Mouse (Mus musculus) forebrain, embryonic 15.5 days (tissue): ENCODE data around the gene Elf4. TPM values are rescaled to one million over a fixed set of nuclear protein-coding genes. Genes with fewer than 3 reads are reported as not detected.
A peak's percentile ranks its signal among the peaks of the same experiment; 100 is the strongest.
"Not testable (repeated sequence)": the region's sequence is repeated elsewhere in the genome, so short reads cannot be mapped to it uniquely, and the experiment has no call there.

Experiments
- ATAC-seq: fragments of 200-750 bp; cut with Nextera tagmentation; replicated peaks from 2 replicates; pipeline ENCODE4 v1.8.0; 2017; ENCODE audit warnings: mild to moderate bottlenecking, moderate TSS enrichment, moderate library complexity
- H3K27ac ChIP-seq: fragments of 300-500 bp; sonication (generic); replicated peaks from 2 replicates; pipeline ENCODE4 v1.5.1; 2015; ENCODE audit warnings: mild to moderate bottlenecking, inconsistent platforms
- H3K27me3 ChIP-seq: fragments of 300-500 bp; sonication (generic); 2 replicates; pipeline ENCODE4 v1.6.1; 2015; ENCODE audit warnings: inconsistent platforms
- H3K36me3 ChIP-seq: fragments of 300-500 bp; sonication (generic); 2 replicates; pipeline ENCODE4 v1.6.1; 2015; ENCODE audit warnings: mild to moderate bottlenecking, inconsistent platforms
- H3K4me1 ChIP-seq: fragments of 300-500 bp; sonication (generic); 2 replicates; pipeline ENCODE4 v1.6.1; 2015; ENCODE audit warnings: inconsistent platforms
- H3K4me2 ChIP-seq: fragments of 300-500 bp; sonication (generic); replicated peaks from 2 replicates; pipeline ENCODE4 v1.6.1; 2015; ENCODE audit warnings: mild to moderate bottlenecking, inconsistent platforms
- H3K4me3 ChIP-seq: fragments of 300-500 bp; sonication (generic); 2 replicates; pipeline ENCODE4 v1.5.1; 2015; ENCODE audit warnings: mild to moderate bottlenecking, inconsistent platforms
- H3K9ac ChIP-seq: fragments of 300-500 bp; sonication (generic); replicated peaks from 2 replicates; pipeline ENCODE4 v1.6.1; 2015; ENCODE audit warnings: mild to moderate bottlenecking, inconsistent platforms
- H3K9me3 ChIP-seq: fragments of 300-500 bp; sonication (generic); 2 replicates; pipeline ENCODE4 v1.6.1; 2016; ENCODE audit warnings: inconsistent platforms
- WGBS: fragments of 180-500 bp; shearing (Covaris S2); methylation state at CpG from one replicate; pipeline ENCODE4 v1.1.7; 2015; ENCODE audit warnings: mixed read lengths; 5-methylcytosine and 5-hydroxymethylcytosine counted together
- polyA plus RNA-seq: library from polyadenylated mRNA; unstranded; fragments of >200 nt; fragmentation: Nextera tagmentation; extraction: Ambion mirVana; gene quantifications from 2 replicates; pipeline ENCODE4 v1.2.1, GENCODE M21; 2015

Elf4 gene
- polyA plus RNA-seq, 1 experiment from 2014 or later = 0.38 TPM

GRCm38 (mm10) chrX:48455018-48455417 lies 7.9 kb downstream of the Elf4 start:
- Histone ChIP-seq H3K4me1 (peaks cover 3% of the 10 kb centered on the region; the same call in 1 of the 2 replicates), H3K4me2 (no peak overlapping the region), H3K27me3 (peaks cover 9% of the 10 kb centered on the region; the same call in 1 of the 2 replicates), H3K27ac (no peak overlapping the region), H3K9ac (no peak overlapping the region), H3K4me3 (no peak overlapping the region), H3K36me3 (no peaks in the 10 kb centered on the region), H3K9me3 (no peaks in the 10 kb centered on the region)
- WGBS = 50% methylated on average over 9 of the region's 9 CpGs
- no peak for ATAC-seq

- peak overlapping the region; percentile 45 for H3K4me2 ChIP-seq
- H3K4me1 ChIP-seq = peaks cover 3% of the 10 kb centered on the region; the same call in 1 of the 2 replicates
- H3K27me3 ChIP-seq = peaks cover 9% of the 10 kb centered on the region; the same call in 1 of the 2 replicates
- no peak overlapping the region for H3K27ac ChIP-seq
- H3K9me3 ChIP-seq = no peaks in the 10 kb centered on the region
- 0 out of 2 replicates have a peak overlapping the region, but pooled peaks have one; percentile 13 for H3K9ac ChIP-seq
- peak overlapping the region; percentile 43 for H3K4me3 ChIP-seq
- no peaks in the 10 kb centered on the region for H3K36me3 ChIP-seq
- WGBS = 25% methylated on average over 15 of the region's 21 CpGs
- ATAC-seq = peak; percentile 49
These were observed 8.4 kb downstream of the Elf4 start for GRCm38 (mm10) chrX:48454495-48454878.

GRCm38 (mm10) chrX:48453736-48454494 lies 9.0 kb downstream of the Elf4 start:
- Histone ChIP-seq H3K9ac (0 out of 2 replicates have a peak overlapping the region, but pooled peaks have one; percentile 13), H3K9me3 (no peaks in the 10 kb centered on the region), H3K27me3 (peaks cover 9% of the 10 kb centered on the region; the same call in 1 of the 2 replicates), H3K4me3 (peak overlapping the region; percentile 43), H3K36me3 (no peaks in the 10 kb centered on the region), H3K27ac (no peak overlapping the region), H3K4me2 (peak overlapping the region; percentile 45), H3K4me1 (peaks cover 3% of the 10 kb centered on the region; the same call in 1 of the 2 replicates)
- ATAC-seq = peak; percentile 75
- WGBS = 40% methylated on average over 31 of the region's 91 CpGs

GRCm38 (mm10) chrX:48452931-48453673 lies 9.8 kb downstream of the Elf4 start:
- peaks cover 9% of the 10 kb centered on the region; the same call in 1 of the 2 replicates for H3K27me3 ChIP-seq
- ATAC-seq = 0 out of 2 replicates have a peak, but pooled peaks have one; percentile 3
- H3K9ac ChIP-seq = no peak overlapping the region

GRCm38 (mm10) chrX:48452231-48452890 lies 10.6 kb downstream of the Elf4 start:
- Histone ChIP-seq H3K27ac (no peak overlapping the region), H3K36me3 (no peaks in the 10 kb centered on the region), H3K4me2 (peak overlapping the region; percentile 45), H3K27me3 (peaks cover 9% of the 10 kb centered on the region; the same call in 1 of the 2 replicates), H3K9ac (no peak overlapping the region), H3K4me1 (peaks cover 3% of the 10 kb centered on the region; the same call in 1 of the 2 replicates), H3K9me3 (no peaks in the 10 kb centered on the region), H3K4me3 (peak overlapping the region; percentile 43)
- ATAC-seq = no peak
- WGBS = 35% methylated on average over 9 of the region's 9 CpGs

More at GRCm38 (mm10) chrX:48452931-48453673, 9.8 kb downstream of the Elf4 start:
- Histone ChIP-seq H3K4me1 (peaks cover 3% of the 10 kb centered on the region; the same call in 1 of the 2 replicates), H3K9me3 (no peaks in the 10 kb centered on the region), H3K4me3 (peak overlapping the region; percentile 43), H3K4me2 (peak overlapping the region; percentile 45), H3K36me3 (no peaks in the 10 kb centered on the region), H3K27ac (no peak overlapping the region)
- WGBS = 21% methylated on average over 69 of the region's 71 CpGs

GRCm38 (mm10) chrX:48449646-48450045 lies 13.3 kb downstream of the Elf4 start:
- peaks cover 9% of the 10 kb centered on the region; the same call in 1 of the 2 replicates for H3K27me3 ChIP-seq
- H3K9me3 ChIP-seq = no peaks in the 10 kb centered on the region
- H3K36me3 ChIP-seq = no peaks in the 10 kb centered on the region
- no peak overlapping the region for H3K9ac ChIP-seq
- no peak overlapping the region for H3K4me2 ChIP-seq
- peaks cover 3% of the 10 kb centered on the region; the same call in 1 of the 2 replicates for H3K4me1 ChIP-seq
- WGBS = 26% methylated on average over 10 of the region's 10 CpGs
- ATAC-seq = no peak
- H3K27ac ChIP-seq = no peak overlapping the region
- no peak overlapping the region for H3K4me3 ChIP-seq

- Histone ChIP-seq H3K9me3 (no peaks in the 10 kb centered on the region), H3K4me3 (no peak overlapping the region), H3K4me1 (no peaks in the 10 kb centered on the region), H3K9ac (no peak overlapping the region), H3K27me3 (no peaks in the 10 kb centered on the region), H3K4me2 (no peak overlapping the region), H3K27ac (no peak overlapping the region), H3K36me3 (no peaks in the 10 kb centered on the region)
- no peak for ATAC-seq
- WGBS = 91% methylated on average over 4 of the region's 4 CpGs
These were observed 18.3 kb downstream of the Elf4 start for GRCm38 (mm10) chrX:48444677-48445076.

- Histone ChIP-seq H3K27ac (no peak overlapping the region), H3K4me3 (no peak overlapping the region), H3K36me3 (no peaks in the 10 kb centered on the region), H3K9ac (no peak overlapping the region), H3K4me2 (no peak overlapping the region), H3K9me3 (no peaks in the 10 kb centered on the region), H3K27me3 (no peaks in the 10 kb centered on the region), H3K4me1 (no peaks in the 10 kb centered on the region)
- ATAC-seq = no peak
- WGBS = 82% methylated on average over 7 of the region's 7 CpGs
These were observed 21.0 kb downstream of the Elf4 start for GRCm38 (mm10) chrX:48441954-48442353.

GRCm38 (mm10) chrX:48441548-48441947 lies 21.4 kb downstream of the Elf4 start:
- Histone ChIP-seq H3K36me3 (no peaks in the 10 kb centered on the region), H3K4me1 (no peaks in the 10 kb centered on the region), H3K27ac (no peak overlapping the region), H3K4me2 (no peak overlapping the region), H3K9me3 (no peaks in the 10 kb centered on the region), H3K4me3 (no peak overlapping the region), H3K9ac (no peak overlapping the region), H3K27me3 (no peaks in the 10 kb centered on the region)
- ATAC-seq = no peak
- WGBS = 92% methylated on average over 6 of the region's 6 CpGs

- no peak for ATAC-seq
- Histone ChIP-seq H3K4me2 (no peak overlapping the region), H3K4me1 (no peaks in the 10 kb centered on the region), H3K9me3 (no peaks in the 10 kb centered on the region), H3K27ac (no peak overlapping the region), H3K27me3 (no peaks in the 10 kb centered on the region), H3K36me3 (no peaks in the 10 kb centered on the region), H3K4me3 (no peak overlapping the region), H3K9ac (no peak overlapping the region)
- WGBS = 85% methylated on average over 3 of the region's 4 CpGs
These were observed 23.9 kb downstream of the Elf4 start for GRCm38 (mm10) chrX:48439036-48439435.

- 89% methylated on average over 6 of the region's 7 CpGs for WGBS
- H3K27ac ChIP-seq, H3K9me3 ChIP-seq, H3K4me1 ChIP-seq, H3K9ac ChIP-seq, H3K4me3 ChIP-seq, ATAC-seq, H3K4me2 ChIP-seq, H3K27me3 ChIP-seq, H3K36me3 ChIP-seq: not testable (repeated sequence)
These were observed 26.9 kb downstream of the Elf4 start for GRCm38 (mm10) chrX:48436082-48436481.
